Mouse (Mus musculus): Measurements from ENCODE around the gene Nr3c2.

Nr3c2 gene

GRCm38 (mm10) chr8:76972947-76973552 is 73.8 kb downstream of the Nr3c2 start:
- DNase-seq = peak; percentile 37

- DNase-seq = no peak
Measured at GRCm38 (mm10) chr8:76977907-76978306, 78.7 kb downstream of the Nr3c2 start.

DNA sequence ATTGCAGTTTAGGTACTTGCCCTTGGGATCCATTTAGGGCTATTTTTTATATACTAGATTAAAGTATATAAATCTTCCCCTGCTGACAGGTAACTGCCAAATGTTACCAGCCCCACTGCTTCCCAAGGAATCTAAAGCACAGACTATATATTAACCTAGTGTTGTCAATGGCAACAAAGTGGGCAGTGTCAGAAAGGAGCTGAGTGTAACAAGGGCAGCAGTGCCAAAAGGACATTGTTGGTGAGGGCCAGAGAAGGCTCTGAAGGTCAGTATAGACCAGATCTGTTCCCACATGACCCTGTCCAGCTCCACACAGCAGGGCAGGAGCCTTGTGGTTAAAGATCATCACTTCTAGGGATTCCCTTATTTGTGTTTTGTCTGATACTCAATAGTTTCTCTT is 84.8 kb downstream of the Nr3c2 start:
- no peak for DNase-seq

DNA sequence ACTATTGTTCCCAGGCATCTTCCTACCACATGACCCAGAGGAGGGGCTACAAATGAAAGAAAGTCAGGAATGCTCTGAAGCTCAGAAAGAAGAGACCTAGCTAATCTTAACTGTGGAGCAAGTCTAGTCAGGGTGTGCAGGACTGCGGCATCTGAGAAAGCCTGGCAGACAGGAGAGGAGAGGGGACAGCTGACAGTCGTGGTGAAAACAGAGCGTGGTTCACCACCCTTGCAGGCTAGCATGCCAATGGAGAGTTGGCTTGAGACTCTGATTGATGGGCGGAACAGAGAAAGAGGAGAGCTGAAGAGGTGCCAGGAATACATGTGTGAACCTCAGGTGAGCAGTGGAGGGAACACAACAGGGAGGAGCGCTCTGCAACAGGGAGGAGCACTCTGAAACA is 85.6 kb downstream of the Nr3c2 start:
- no peak for DNase-seq

- DNase-seq = no peak
Measured at GRCm38 (mm10) chr8:76987876-76988275, 88.6 kb downstream of the Nr3c2 start.

DNA sequence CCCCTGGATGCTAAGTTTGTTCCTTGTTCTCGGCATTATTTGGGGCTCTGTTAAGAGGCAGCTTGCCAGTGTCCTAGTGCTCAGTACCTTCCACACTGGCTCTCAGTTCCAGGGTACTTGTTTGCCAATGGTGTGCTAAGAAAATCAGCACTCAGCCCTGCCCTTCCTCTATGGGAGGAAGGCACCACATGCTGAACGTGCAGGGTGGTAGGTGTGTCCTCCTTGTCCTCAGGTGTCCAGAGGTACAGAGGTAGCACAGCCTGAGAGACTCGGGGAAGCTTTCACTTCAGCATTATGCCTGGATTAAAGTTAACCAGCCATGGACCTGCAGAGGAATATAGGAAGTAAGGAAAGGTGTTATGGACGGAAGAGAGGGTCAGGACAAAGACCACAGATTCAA is 99.0 kb downstream of the Nr3c2 start:
- no peak for DNase-seq

DNA sequence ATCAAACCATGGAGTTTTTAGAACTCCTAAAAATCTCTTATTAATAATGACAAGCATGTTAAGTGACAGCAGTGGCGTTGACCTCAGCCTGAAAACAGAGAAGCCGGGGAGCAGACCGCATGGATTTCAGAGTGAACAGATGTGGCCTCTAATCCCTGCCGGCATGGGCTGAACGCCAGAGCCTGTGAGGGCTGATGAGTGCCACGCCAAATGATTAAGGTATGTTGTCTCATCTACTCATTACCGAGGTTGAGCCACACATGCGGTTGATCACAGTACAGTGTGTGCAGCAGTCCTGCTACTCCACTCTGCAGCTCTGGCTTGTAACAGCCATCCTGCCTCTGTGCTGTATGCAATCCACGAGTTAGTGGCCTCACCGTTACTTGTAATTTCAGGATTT is 110.2 kb downstream of the Nr3c2 start:
- peak; percentile 34 for DNase-seq

- DNase-seq = no peak
Measured at GRCm38 (mm10) chr8:77011985-77012384, 112.7 kb downstream of the Nr3c2 start.

DNA sequence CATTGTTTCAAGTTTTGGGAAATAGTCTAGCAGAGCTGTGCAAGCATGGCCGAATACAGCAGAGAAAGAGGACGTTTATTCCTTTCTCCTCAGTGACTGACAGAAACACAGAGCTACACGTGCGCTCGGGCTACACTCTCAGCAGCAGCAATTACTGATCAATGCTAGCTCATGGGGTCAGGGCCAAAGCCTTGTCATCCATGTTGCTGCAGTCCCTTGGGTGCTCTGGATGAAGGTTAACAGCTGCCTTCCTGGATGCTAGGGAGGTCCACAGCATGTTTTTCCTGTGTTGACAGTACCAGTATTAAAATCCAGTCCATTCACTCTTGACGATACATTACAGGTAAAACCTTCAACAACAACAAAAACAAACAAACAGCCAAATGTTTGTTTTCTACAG is 113.4 kb downstream of the Nr3c2 start:
- DNase-seq = no peak

DNA sequence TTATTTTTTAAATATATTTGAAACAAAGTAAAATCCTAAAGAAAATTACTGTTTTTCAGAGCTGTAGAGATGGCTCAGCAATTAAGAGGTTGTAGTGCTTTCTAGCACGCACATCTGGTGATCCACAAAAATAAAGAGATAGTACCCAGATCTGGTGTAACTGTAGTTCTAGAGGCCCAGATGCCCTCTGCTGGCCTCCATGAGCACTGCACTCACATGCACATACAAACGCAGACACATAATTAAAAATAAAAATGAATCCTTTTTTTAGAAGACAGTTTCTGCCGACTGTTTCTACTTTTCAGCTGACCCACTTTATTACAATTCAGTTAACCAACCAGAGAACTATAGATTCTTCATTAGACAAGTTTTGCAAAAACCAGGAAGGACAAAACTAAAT is 117.5 kb downstream of the Nr3c2 start:
- no peak for DNase-seq

- DNase-seq = no peak
Measured at GRCm38 (mm10) chr8:77023837-77024710, 124.8 kb downstream of the Nr3c2 start.

DNA sequence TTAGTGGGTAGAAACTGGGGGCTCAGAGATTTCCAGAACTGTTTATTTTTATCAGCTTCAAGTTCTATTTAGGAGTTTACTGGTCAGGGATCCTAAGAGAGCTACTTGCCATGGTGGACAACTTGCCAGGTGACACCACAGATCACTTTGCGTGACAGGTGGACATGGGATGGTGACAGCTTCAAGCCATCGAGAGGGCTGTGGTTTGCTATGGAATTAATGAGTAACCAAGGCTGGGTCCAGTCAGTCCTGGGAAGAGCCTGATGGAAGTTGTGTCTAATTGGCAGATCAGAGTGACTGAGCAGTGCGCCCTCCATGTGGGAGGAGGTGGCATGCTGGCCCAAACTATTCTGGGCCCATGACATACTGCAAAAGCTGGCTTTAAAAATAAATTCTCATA is 132.0 kb downstream of the Nr3c2 start:
- no peak for DNase-seq

GRCm38 (mm10) chr8:77033706-77034464 is 134.6 kb downstream of the Nr3c2 start:
- DNase-seq = no peak

DNA sequence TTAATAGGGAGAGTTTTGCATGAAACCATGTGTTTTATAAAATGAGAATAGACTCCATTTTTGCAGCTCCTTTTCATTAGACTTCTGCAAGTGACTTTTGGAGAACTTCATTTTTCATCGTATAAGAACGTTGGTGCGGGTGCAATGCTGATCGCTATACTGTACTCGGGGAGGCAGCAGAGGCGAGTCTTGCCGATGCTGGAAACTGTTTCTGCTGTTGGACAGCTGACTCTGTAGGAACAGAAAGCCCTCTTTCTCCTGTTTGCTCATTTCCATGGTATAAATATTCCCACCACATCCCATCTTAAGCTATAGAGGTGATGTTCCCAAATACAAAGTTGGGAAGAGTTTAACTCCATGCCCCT is 135.2 kb downstream of the Nr3c2 start:
- DNase-seq = no peak

DNA sequence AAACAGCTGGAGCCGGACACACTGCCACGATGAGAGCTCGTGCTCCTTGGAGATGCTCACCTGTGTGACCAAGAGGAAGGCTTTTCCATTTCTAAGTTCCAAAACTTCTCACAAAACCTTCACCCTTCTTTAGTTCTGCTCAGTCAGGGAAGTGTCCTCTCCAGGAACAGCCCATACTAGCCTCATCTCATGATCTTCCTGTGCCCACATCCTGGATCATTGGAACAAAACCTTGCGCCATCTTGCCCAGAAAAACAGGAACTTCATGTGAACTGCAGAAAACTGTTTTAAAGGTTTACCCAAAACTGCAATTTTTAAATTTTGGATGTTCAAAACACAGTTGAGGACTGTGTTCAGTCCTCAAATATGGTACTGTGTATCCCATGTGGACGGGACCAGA is 142.0 kb downstream of the Nr3c2 start:
- DNase-seq = no peak

DNA sequence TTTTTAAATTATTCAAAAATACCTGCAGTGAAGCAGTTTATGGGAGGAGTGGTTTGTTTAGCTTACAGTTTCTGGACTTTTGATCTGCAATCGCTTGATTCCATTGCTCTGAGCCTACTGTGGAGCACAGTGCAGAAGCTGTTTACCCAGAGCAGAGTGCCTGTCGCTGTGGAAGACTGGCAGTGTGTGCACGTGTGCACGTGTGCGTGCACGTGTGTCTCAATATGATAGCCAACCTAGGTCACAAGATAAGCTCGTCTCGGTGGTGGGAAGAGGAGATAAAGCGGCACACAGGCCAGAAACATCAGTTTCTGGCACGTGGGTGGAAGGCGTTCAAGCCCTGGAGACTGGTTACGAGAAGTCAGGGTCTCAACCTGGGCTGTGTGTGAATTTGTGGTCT is 145.6 kb downstream of the Nr3c2 start:
- no peak for DNase-seq

DNA sequence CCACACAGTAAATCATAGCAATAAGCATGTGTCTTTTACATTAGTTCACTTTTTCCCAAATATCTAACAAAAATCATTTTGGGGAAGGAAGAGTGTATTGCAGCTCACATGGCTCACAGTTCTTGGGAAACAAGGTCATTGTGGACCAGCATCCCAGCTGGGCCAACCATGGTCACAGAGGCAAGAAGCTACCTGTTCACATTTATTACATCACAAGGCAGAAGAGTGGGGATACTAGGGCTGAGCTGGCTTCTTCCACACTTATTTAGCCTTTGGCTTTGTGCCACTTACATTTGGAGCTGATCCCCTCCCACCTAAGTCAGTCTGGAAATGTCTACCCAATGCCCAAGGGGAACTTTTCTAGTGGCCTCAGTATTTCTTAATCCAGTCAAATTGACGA is 146.5 kb downstream of the Nr3c2 start:
- no peak for DNase-seq

- DNase-seq = no peak
Measured at GRCm38 (mm10) chr8:77046217-77046616, 147.0 kb downstream of the Nr3c2 start.

DNA sequence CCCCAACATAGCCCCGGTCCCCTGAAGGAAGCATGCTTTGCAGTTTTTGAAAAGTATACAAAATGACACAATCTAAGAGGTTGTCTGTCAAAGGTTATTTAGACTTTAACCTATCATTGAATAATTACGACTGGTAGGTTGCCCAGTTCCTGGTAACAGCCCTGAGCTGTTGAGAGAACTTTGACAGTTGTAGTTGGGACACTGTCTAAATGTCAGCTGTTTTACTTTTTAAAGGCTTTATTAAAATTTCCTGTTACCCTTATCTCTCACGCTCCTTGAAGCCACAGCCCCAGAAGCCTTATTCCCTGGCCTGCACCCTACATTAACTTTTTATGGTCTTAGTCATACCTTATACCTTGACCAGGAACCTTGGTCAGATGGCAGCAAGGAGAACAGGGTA is 147.5 kb downstream of the Nr3c2 start:
- DNase-seq = no peak

DNA sequence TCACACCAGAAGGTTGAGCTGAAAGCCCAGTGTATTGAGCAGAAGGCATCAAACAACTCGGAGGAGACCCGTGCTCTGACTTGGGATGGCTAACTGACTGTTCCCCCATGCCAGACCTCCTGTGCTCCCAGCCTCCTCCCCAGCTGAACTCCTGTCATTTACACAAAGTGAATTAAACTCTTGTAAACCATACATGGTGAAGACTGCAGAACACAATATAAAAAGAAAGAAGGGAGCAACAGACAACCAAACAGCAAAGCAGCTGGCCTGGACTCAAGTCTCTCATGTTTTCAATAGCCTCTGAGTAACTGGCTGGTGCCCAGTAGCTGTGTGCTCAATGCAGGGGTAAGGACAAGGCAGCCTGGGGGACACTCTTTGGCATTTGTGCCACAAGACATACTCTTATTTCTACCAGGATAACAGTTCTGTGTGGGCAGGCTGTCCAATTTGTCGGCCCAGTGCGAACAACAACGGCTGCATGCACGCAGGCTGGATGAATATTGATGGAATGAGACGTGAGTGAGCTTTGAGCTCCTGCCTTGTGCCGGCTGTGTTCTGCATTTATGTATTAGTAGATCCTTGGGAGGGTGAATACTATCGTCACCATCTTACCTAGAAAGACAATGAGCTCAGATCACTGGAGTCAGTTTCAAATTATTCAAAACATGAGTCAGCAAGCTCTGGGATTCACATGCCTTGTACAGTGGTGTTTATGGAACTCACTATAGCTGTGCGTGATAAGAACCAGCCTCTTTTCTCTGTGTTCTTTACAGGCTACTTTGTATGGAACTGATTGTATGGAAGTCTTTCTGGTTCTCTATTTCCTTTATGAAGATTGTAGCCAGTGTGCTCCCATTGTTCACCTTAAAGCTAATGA is 152.4 kb downstream of the Nr3c2 start:
- DNase-seq = no peak

DNA sequence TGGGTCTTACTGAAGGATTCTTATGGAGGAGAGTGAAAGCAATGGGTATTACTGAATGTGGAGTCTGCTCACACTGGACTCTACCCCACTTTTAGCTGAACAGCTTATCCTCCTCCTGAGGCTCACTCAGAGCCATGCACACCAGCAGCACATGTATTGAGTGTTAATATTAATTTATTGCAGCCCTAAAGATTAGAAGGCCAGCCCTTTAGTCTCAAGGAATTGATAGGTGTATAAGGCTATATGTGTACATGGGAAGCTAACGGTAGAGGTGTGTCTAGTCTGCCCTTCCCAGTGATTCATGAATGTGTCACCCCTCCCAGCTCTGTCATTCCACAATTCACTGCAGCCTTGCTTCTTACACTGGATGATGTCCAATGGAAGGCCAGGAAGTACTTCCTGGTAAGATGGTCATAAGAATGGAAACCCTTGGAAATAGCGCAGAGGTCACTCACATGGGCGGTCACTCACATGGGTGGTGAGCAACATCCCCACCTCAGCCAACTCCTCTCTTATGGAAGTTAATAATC is 156.3 kb downstream of the Nr3c2 start:
- DNase-seq = no peak

GRCm38 (mm10) chr8:77056853-77057252 is 157.6 kb downstream of the Nr3c2 start:
- no peak for DNase-seq

GRCm38 (mm10) chr8:77082687-77083086 is 183.4 kb downstream of the Nr3c2 start:
- DNase-seq = no peak

Data from cerebellum, adult 11 months (tissue).